Mouse (Mus musculus) C2C12 (cell line): ENCODE results near the gene Gpr146.

Source experiments
- CTCF ChIP-seq: IDR thresholded peaks from one replicate; pipeline ENCODE4 v1.5.1; 2011; ENCODE audit not compliant: control insufficient read depth, insufficient read depth, insufficient read length
- FOSL1 ChIP-seq: IDR thresholded peaks from one replicate; pipeline ENCODE4 v1.8.0; 2011; ENCODE audit warnings: mild to moderate bottlenecking, low read length; ENCODE audit not compliant: poor library complexity, insufficient read depth, severe bottlenecking
- MAX ChIP-seq: IDR thresholded peaks from one replicate; pipeline ENCODE4 v1.6.1; 2011; ENCODE audit warnings: mild to moderate bottlenecking, control low read depth
- MYOD1 ChIP-seq: IDR thresholded peaks from one replicate; pipeline ENCODE4 v1.6.1; 2011; ENCODE audit warnings: low read depth; ENCODE audit not compliant: control insufficient read depth, insufficient read length

- TF ChIP-seq FOSL1 (no peak), CTCF (no peak), MYOD1 (no peak), MAX (no peak)
Observed at GRCm38 (mm10) chr5:139332590-139333272, 44.8 kb upstream of the Gpr146 start.
